Mouse (Mus musculus) lung, postnatal 10 days (tissue): ENCODE results near the gene Fan1.

Experiments used
- DNase-seq: peaks from one replicate; pipeline ENCODE4 v3.0.0; 2021

Gene Fan1

DNA sequence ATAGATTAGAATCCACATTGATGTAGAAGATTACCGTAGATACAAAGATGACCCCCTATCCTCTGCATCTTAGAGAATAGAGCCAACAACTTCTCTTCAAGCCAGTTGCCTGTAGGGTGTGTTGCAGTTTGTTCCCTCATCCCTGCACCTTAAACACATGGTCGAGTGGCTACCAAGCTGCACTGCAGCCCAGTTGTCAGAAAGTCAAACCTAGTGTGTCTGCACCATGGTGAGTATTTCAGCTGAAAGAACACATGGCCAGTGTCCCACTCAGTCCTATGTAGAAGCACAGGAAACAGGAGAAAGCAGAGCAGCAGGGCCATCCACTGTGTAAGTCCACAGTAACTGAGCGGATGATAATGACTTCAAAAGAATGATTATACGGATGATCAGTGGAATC is 46.4 kb downstream of the Fan1 start:
- no peak for DNase-seq

DNA sequence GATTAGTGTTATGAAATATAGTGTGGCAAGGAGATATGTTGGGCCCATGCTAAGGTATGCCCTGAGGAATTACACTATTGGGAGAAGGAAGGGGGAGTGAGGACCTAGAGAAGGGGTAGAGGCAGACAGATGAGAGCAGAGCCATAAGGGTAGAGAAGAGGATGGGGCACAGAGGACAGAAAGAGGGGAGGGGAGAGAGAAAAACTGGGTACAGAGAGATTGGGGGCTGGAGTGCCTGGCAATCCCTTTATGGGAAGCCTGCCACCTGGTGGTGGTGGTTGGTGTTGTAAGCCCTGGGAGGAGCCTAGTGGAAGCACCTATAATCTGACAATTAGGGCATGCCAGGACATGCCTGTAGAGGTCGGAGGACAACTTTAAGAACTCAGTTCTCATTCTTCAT is 47.0 kb downstream of the Fan1 start:
- DNase-seq: peak; percentile 88

DNA sequence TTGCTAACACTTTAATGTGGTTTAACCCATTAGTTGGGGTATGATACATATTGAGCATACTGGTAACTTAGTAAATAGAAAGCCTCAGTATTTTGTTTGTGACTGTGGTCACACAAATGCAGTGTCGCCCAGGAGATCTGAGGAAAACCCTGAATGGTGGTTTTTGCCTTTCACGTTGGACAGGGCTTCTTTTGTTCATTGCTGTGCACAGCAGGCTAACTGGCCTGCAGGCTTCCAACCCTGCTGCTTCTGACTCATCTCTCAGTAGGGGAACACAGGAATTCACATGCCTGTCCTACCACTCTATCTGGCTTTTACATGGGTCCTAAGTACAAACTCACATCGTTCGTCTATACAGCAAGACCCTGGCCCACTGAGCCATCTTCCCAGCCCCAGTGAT is 52.2 kb downstream of the Fan1 start:
- DNase-seq: no peak

DNA sequence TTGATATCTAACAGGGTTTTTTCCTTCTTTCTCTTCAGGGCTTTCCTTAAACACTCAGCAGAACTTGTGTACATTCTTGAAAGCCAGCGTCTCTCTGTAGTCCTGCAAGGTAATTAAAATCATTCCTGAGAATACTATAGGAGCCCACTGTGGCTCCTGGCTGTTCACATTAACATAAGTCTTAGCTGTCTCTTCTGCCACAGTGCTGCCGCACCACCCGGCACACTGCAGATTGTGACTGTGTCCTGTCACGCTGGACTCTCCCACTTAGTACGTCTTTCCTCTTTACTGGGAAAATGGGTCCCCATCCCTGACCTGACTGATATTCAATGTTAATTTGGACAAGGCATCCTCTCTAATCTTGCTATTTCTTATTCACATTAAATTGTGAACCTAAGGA is 52.8 kb downstream of the Fan1 start:
- no peak for DNase-seq

DNA sequence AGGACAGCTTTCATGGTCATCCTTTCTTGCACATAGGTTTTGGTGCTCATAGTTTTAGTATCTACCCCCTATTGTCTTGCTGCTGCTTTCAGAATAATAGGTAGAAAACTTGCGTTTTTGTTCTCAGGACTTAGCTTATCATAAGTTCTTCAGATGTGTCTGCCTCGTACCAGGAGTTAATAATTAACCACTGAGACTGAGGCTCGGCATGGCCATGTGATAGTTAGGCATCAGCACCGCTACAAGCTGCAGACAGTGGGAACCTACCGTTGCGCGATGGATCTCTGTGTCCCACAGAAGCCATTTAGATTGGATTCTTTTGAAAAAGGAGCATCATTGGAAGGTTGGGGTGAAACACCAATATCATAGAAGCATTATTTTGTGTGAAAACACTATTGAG is 61.1 kb downstream of the Fan1 start:
- DNase-seq: no peak

DNA sequence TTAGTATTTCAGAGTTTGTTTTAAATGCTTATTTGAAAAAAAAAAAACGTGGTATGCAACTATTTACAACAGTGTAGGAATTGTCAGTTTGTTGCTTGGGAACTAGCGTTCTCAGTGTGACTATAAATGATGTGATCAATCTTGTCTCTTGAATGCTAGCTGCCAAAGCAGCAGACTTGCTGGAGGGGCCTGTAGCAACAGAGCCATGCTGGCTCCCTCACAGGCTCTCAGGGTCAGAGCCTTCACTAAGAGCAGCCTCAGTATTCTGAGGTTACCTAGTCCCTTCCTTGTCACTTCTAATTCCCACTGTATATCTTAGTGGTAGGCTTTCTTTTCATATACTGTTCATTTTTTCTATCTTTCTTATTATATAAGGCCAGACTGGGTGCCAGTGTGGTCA is 63.1 kb downstream of the Fan1 start:
- DNase-seq: no peak

DNA sequence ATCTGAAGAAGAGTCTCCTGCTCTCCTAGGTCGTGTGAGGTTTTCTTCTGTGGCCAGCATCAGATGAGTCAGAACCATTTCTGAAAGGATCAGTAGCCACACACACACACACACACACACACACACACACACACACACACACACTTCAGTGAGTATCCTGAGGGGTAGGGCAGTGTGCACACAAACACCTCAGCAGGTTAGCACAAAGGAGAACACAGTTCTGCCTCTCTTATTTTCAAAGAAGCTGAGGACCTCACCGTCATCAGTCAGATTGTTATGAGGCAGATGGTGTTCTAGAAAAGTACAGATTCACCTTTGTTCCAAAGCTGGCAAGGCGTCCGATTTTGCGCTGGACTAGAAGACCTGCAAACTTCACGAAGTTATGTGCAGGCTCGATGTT is 63.7 kb downstream of the Fan1 start:
- DNase-seq: no peak
